Mouse (Mus musculus) ES-E14 (cell line): ENCODE measurements at regions not wholly inside any gene's neighbourhood (a gene's known extent, or its start where the extent isn't known, plus 50 kb on each side); places are given as distances from the start of the nearest gene placed in this dataset.

Experiments used
- CHD2 ChIP-seq: IDR thresholded peaks from 2 replicates; pipeline ENCODE4 v1.6.1; 2014; ENCODE audit warnings: mild to moderate bottlenecking, low read depth, low read length, inconsistent platforms
- HCFC1 ChIP-seq: IDR thresholded peaks from 2 replicates; pipeline ENCODE4 v1.6.1; 2012; ENCODE audit warnings: low read length, inconsistent platforms, borderline replicate concordance; ENCODE audit not compliant: insufficient read depth
- MAFK ChIP-seq: IDR thresholded peaks from 2 replicates; pipeline ENCODE4 v1.6.1; 2014; ENCODE audit warnings: mild to moderate bottlenecking, low read depth, low read length, inconsistent platforms; ENCODE audit not compliant: insufficient read depth
- ZC3H11A ChIP-seq: IDR thresholded peaks from 2 replicates; pipeline ENCODE4 v1.6.1; 2012; ENCODE audit warnings: low read depth, mild to moderate bottlenecking, inconsistent platforms, low read length, borderline replicate concordance
- ZNF384 ChIP-seq: IDR thresholded peaks from 2 replicates; pipeline ENCODE4 v1.6.1; 2012; ENCODE audit warnings: low read depth, low read length, inconsistent platforms

DNA sequence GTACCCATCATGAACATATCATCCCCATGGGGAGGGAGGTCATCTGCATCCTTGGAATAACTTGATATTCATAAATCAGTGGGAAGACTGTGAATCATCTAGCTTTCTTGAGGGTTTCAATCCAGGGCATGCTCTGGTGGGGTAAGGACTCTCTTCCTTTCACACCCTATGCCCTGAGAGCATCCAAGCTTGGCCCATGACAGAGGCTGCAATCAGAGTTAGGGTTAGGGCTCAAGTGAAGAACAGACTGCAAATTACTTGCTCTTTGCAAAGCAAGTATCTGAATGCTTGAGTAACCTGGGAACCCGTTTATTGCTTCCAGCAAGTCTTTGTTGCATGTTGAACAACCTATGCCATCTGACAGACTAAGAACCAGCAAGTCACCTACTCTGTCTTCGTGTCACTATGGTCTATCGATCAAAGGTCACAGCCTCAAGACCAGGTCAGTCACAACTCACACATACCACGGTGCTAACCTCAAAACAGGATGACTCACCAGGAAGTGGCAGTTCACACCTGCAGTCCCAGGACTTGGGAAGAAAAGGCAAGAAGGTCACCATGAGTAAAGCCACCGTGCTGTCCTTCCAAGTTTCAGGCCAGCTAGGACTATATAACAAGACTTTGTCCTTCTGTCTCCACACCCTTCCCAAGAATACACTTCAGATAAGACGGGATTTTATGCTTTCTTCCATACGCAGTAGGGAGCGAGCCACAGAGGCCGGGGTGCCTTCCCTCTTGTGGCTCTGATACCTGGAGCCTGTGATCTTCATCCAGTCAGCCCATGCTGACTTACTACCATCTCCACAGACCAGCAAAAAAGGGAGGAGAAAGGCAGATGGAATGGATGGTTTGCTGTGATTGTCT is 129.7 kb upstream of the Irf2bp2 start:
- no peak for TF ChIP-seq ZNF384
- TF ChIP-seq ZC3H11A: no peak
- no peak for TF ChIP-seq MAFK
- TF ChIP-seq HCFC1: no peak
- TF ChIP-seq CHD2: no peak
